Mouse (Mus musculus) thymus, adult 2 months (tissue): ENCODE results near the gene Tmem191c.

Experiments
- CTCF ChIP-seq: fragments of 200-500 bp; IDR thresholded peaks from 2 replicates; pipeline ENCODE4 v1.5.1; 2012; ENCODE audit warnings: mild to moderate bottlenecking, control low read depth, low read length, moderate library complexity, borderline replicate concordance; ENCODE audit not compliant: control insufficient read depth, poor library complexity, insufficient read depth; ENCODE audit errors: extremely low read depth
- POLR2A ChIP-seq: fragments of 200-500 bp; IDR thresholded peaks from 2 replicates; pipeline ENCODE4 v1.6.1; 2012; ENCODE audit warnings: mild to moderate bottlenecking, low read length, control low read depth, moderate library complexity; ENCODE audit not compliant: control insufficient read depth, poor library complexity, insufficient read depth; ENCODE audit errors: extremely low read depth

DNA sequence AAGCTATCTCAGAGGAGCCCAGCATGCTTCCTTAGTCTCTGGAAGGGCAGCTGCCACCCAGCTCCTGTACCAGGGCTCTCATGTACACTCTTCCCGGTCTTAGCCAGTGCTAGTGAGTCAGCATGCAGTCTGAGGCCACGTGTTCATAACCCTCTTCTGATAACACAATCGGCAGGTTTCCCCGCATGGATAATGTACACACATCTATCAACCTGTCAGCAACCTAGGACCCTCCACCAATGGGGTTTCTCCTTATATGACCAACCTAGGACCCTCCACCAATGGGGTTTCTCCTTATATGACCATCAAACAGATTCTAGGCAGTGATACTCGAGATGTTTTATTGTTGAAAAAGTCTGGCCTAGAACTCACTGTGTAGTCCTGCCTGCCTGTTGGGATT is 7.9 kb upstream of the Tmem191c start:
- TF ChIP-seq CTCF (no peak), POLR2A (no peak)
